Comparison of ENCODE assay signal across 7 mouse cellular contexts in the genomic region with DNA sequence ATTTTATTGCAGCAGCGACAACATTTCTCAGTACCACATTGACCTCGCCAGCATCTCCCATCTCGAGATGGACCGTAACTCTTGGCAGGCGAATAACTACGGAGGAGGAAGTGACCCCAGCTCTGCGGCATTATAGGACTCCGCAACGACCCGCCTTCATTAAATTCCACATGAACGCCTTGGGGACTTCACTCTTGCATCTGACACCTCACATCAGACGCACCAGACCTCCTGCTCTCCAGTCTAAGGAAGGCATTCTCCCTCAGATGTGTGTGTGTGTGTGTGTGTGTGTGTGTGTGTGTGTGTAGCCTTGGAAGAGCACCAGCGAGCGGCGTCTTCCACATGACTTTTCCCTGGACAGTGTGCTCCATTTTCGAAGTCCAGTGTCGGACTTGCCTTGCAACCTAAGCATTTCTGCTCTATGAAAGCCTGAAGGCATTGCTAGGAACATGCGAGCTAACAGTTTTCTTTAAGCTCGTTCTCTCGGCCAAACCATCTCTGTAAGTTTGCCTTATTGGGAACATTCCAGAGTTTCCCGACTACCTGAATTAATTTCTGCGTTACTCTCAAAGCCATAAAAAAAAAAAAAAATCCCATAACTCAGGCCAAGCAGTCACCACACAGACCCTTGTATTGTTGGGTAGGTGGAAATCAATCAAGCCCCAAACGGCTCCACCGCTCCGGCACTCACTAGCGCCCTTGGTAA. TPM values are rescaled to one million over a fixed set of nuclear protein-coding genes. Genes with fewer than 3 reads are reported as not detected.
DNase-seq lines count a peak whose midpoint lies in the region; ATAC-seq and TF ChIP-seq lines count a peak whose summit lies in the region.

No protein-coding gene starts in this region.

- 0 out of 2 replicates have a peak, but pooled peaks cover 8% of the 10 kb centered on the region for H3K27me3 ChIP-seq in lung, postnatal 0 days (replicated peaks; ENCODE audit: insufficient read depth, low read length)
- 0 out of 2 replicates have a peak, but pooled peaks cover 3% of the 10 kb centered on the region for H3K27me3 ChIP-seq in embryonic facial prominence, embryonic 12.5 days
- H3K27me3 ChIP-seq in hindbrain, embryonic 16.5 days (replicated peaks; ENCODE audit: control insufficient read depth, insufficient read depth, low read length) = no peaks in the 10 kb centered on the region
- peaks cover 40% of the 10 kb centered on the region for H3K27me3 ChIP-seq in liver, postnatal 0 days (ENCODE audit: insufficient read depth, low read length)
- H3K27me3 ChIP-seq in stomach, embryonic 16.5 days (ENCODE audit: control insufficient read depth, insufficient read depth, low read length) = peaks cover 9% of the 10 kb centered on the region; the same call in 1 of the 2 replicates

- H3K9ac ChIP-seq in lung, postnatal 0 days (replicated peaks; ENCODE audit: low read depth) = no peak overlapping the region
- H3K9ac ChIP-seq in embryonic facial prominence, embryonic 12.5 days = peak overlapping the region; percentile 64
- peak overlapping the region; percentile 77 for H3K9ac ChIP-seq in hindbrain, embryonic 16.5 days (ENCODE audit: low read depth, low read length)
- no peak overlapping the region for H3K9ac ChIP-seq in liver, postnatal 0 days (replicated peaks)
- H3K9ac ChIP-seq in stomach, embryonic 16.5 days (ENCODE audit: low read length) = peak overlapping the region; percentile 51

- no peak overlapping the region for H3K27ac ChIP-seq in lung, postnatal 0 days (ENCODE audit: low read length)
- peak overlapping the region; percentile 85 for H3K27ac ChIP-seq in embryonic facial prominence, embryonic 12.5 days
- peak overlapping the region; percentile 92 for H3K27ac ChIP-seq in hindbrain, embryonic 16.5 days (ENCODE audit: low read depth, low read length)
- H3K27ac ChIP-seq in liver, postnatal 0 days (ENCODE audit: low read depth) = no peak overlapping the region
- peak overlapping the region; percentile 5; the same call in 1 of the 2 replicates for H3K27ac ChIP-seq in stomach, embryonic 16.5 days (ENCODE audit: low read length)

- under 1% methylated on average over 26 of the region's 26 CpGs for WGBS in lung, postnatal 0 days
- 1% methylated on average over 26 of the region's 26 CpGs for whole genome bisulfite sequencing in embryonic facial prominence, embryonic 12.5 days
- WGBS in hindbrain, embryonic 16.5 days = under 1% methylated on average over 26 of the region's 26 CpGs
- WGBS in liver, postnatal 0 days (ENCODE audit: insufficient replicate concordance) = 2% methylated on average over 26 of the region's 26 CpGs
- WGBS in stomach, embryonic 16.5 days = under 1% methylated on average over 26 of the region's 26 CpGs

- no peak for ATAC-seq in lung, postnatal 0 days
- no peak for ATAC-seq in embryonic facial prominence, embryonic 12.5 days (ENCODE audit: insufficient number of reproducible peaks, insufficient read depth, low FRiP score, low TSS enrichment)
- no peak for ATAC-seq in hindbrain, embryonic 16.5 days
- ATAC-seq in liver, postnatal 0 days = no peak
- ATAC-seq in stomach, embryonic 16.5 days (ENCODE audit: insufficient read depth, low FRiP score) = no peak

- no peaks in the 10 kb centered on the region for H3K9me3 ChIP-seq in lung, postnatal 0 days (ENCODE audit: low read length)
- no peaks in the 10 kb centered on the region for H3K9me3 ChIP-seq in embryonic facial prominence, embryonic 12.5 days
- no peaks in the 10 kb centered on the region for H3K9me3 ChIP-seq in hindbrain, embryonic 16.5 days (ENCODE audit: control insufficient read depth, low read length)
- H3K9me3 ChIP-seq in liver, postnatal 0 days (ENCODE audit: low read length) = no peaks in the 10 kb centered on the region
- no peaks in the 10 kb centered on the region for H3K9me3 ChIP-seq in stomach, embryonic 16.5 days (replicated peaks; ENCODE audit: control insufficient read depth, low read length)

- peak overlapping the region; percentile 75 for H3K4me2 ChIP-seq in lung, postnatal 0 days (replicated peaks; ENCODE audit: low read depth, low read length)
- peak overlapping the region; percentile 88 for H3K4me2 ChIP-seq in embryonic facial prominence, embryonic 12.5 days (replicated peaks)
- peak overlapping the region; percentile 92 for H3K4me2 ChIP-seq in hindbrain, embryonic 16.5 days (ENCODE audit: low read length)
- H3K4me2 ChIP-seq in liver, postnatal 0 days (ENCODE audit: low read depth, low read length) = peak overlapping the region; percentile 64
- H3K4me2 ChIP-seq in stomach, embryonic 16.5 days (ENCODE audit: low read depth, low read length) = peak overlapping the region; percentile 87

- no peak for TF ChIP-seq EP300 in lung, postnatal 0 days (IDR thresholded peaks at IDR 0.05)
- no peak for TF ChIP-seq EP300 in liver, postnatal 0 days (IDR thresholded peaks at IDR 0.05; ENCODE audit: low read depth)

- H3K36me3 ChIP-seq in lung, postnatal 0 days (ENCODE audit: insufficient read depth, low read length) = no peaks in the 10 kb centered on the region
- no peaks in the 10 kb centered on the region for H3K36me3 ChIP-seq in embryonic facial prominence, embryonic 12.5 days
- H3K36me3 ChIP-seq in hindbrain, embryonic 16.5 days (ENCODE audit: control insufficient read depth, insufficient read depth, low read length) = no peaks in the 10 kb centered on the region
- no peaks in the 10 kb centered on the region for H3K36me3 ChIP-seq in liver, postnatal 0 days (replicated peaks; ENCODE audit: insufficient read depth, low read length)
- H3K36me3 ChIP-seq in stomach, embryonic 16.5 days (ENCODE audit: control insufficient read depth, insufficient read depth, low read length) = no peaks in the 10 kb centered on the region

- peak overlapping the region; percentile 43 for H3K4me3 ChIP-seq in lung, postnatal 0 days (ENCODE audit: low read depth, low read length)
- peak overlapping the region; percentile 60 for H3K4me3 ChIP-seq in embryonic facial prominence, embryonic 12.5 days
- H3K4me3 ChIP-seq in hindbrain, embryonic 16.5 days (ENCODE audit: low read length) = peak overlapping the region; percentile 78
- H3K4me3 ChIP-seq in liver, postnatal 0 days (ENCODE audit: low read depth, low read length) = peak overlapping the region; percentile 29
- H3K4me3 ChIP-seq in stomach, embryonic 16.5 days (replicated peaks; ENCODE audit: low read length) = peak overlapping the region; percentile 54

- TF ChIP-seq CTCF in lung, postnatal 0 days (IDR thresholded peaks at IDR 0.05) = no peak
- TF ChIP-seq CTCF in liver, postnatal 0 days (IDR thresholded peaks at IDR 0.05; ENCODE audit: low read depth) = no peak

- DNase-seq in lung, postnatal 0 days (ENCODE audit: low spot score) = no peak
- DNase-seq in lung, postnatal 10 days = no peak
- DNase-seq in liver, postnatal 0 days = no peak
- DNase-seq in gastrocnemius, postnatal 25 days = no peak

- peaks cover 3% of the 10 kb centered on the region; the same call in 1 of the 2 replicates for H3K4me1 ChIP-seq in lung, postnatal 0 days (ENCODE audit: insufficient read depth, low read depth, low read length)
- peaks cover 10% of the 10 kb centered on the region; the same call in 1 of the 2 replicates for H3K4me1 ChIP-seq in embryonic facial prominence, embryonic 12.5 days
- H3K4me1 ChIP-seq in hindbrain, embryonic 16.5 days (ENCODE audit: control insufficient read depth, insufficient read depth, low read depth, low read length) = peaks cover 6% of the 10 kb centered on the region; the same call in 1 of the 2 replicates
- no peaks in the 10 kb centered on the region; the same call in none of the 2 replicates for H3K4me1 ChIP-seq in liver, postnatal 0 days (ENCODE audit: insufficient read depth)
- peaks cover 11% of the 10 kb centered on the region; the same call in 1 of the 2 replicates for H3K4me1 ChIP-seq in stomach, embryonic 16.5 days (ENCODE audit: control insufficient read depth, insufficient read depth, low read length)

RNA-seq across cellular contexts. Expression of a gene that starts 1.0 kb away (rescaled TPM):
- polyA plus RNA-seq in lung, postnatal 0 days (2015; fragmentation: Nextera tagmentation; extraction: Ambion mirVana) = 0.48 and 0.51 TPM in 2 replicates
- polyA plus RNA-seq in embryonic facial prominence, embryonic 12.5 days (2016; fragmentation: Nextera tagmentation; extraction: Ambion mirVana) = 15.3 and 17.5 TPM in 2 replicates
- polyA plus RNA-seq in hindbrain, embryonic 16.5 days (2015; fragmentation: Nextera tagmentation; extraction: Ambion mirVana) = 18.5 and 19.0 TPM in 2 replicates
- polyA plus RNA-seq in liver, postnatal 0 days (2015; fragmentation: Nextera tagmentation; extraction: Ambion mirVana) = 0.20 and 0.24 TPM in 2 replicates
- polyA plus RNA-seq in stomach, embryonic 16.5 days (2015; fragmentation: Nextera tagmentation; extraction: Ambion mirVana) = 4.2 and 4.5 TPM in 2 replicates
- total RNA-seq in gastrocnemius, postnatal 25 days (2021) = under 1 TPM; 0.28 to 0.43 TPM

Comparison
In these comparisons a context has a peak if more than half of its experiments do, and no peak if none do; other contexts are left out.
1. H3K27ac ChIP-seq: peak in embryonic facial prominence, embryonic 12.5 days (single experiment), hindbrain, embryonic 16.5 days (single experiment) and stomach, embryonic 16.5 days (single experiment); none in lung, postnatal 0 days (single experiment) and liver, postnatal 0 days (single experiment).
2. H3K9ac ChIP-seq: peak in embryonic facial prominence, embryonic 12.5 days (single experiment), hindbrain, embryonic 16.5 days (single experiment) and stomach, embryonic 16.5 days (single experiment); none in lung, postnatal 0 days (single experiment) and liver, postnatal 0 days (single experiment).
3. Peak in every context shown above with its lines, with median percentiles within 50 percentile points of each other: H3K4me2 ChIP-seq and H3K4me3 ChIP-seq.